Mouse (Mus musculus): ENCODE measurements around the gene Ephb4. TPM values are rescaled to one million over a fixed set of nuclear protein-coding genes. Genes with fewer than 3 reads are reported as not detected.
A peak's percentile ranks its signal among the peaks of the same experiment; 100 is the strongest.

Gene Ephb4
- polyA plus RNA-seq, 1 experiment: 10.4 TPM

GRCm38 (mm10) chr5:137333512-137334174, 16.3 kb upstream of the Ephb4 start, which contains the start of gene Slc12a9:
TSS of gene Slc12a9 (minus strand) at chr5:137333597.
- TF ChIP-seq CTCF (IDR thresholded peaks at IDR 0.05; ENCODE audit: borderline replicate concordance, control insufficient read depth, extremely low read depth, insufficient read depth, low read length, poor library complexity) (peak; percentile 78), POLR2A (IDR thresholded peaks at IDR 0.05; ENCODE audit: control insufficient read depth, extremely low read depth, insufficient read depth, low read length, poor library complexity) (peak; percentile 34)
- Histone ChIP-seq H3K27me3 (ENCODE audit: control insufficient read depth, insufficient read depth, low read length) (no peaks in the 10 kb centered on the region), H3K36me3 (ENCODE audit: control insufficient read depth, insufficient read depth, low read length) (no peaks in the 10 kb centered on the region), H3K4me3 (ENCODE audit: control insufficient read depth, insufficient read depth, low read length) (peak within 1 kb of the TSS; percentile 82), H3K4me1 (replicated peaks; ENCODE audit: control insufficient read depth, insufficient read depth, low read length) (peaks cover 18% of the 10 kb centered on the region), H3K27ac (ENCODE audit: control insufficient read depth, insufficient read depth, low read length) (no peak within 1 kb of the TSS)
- DNase-seq: peak; percentile 97
- WGBS: under 1% methylated on average over 44 of the region's 44 CpGs

- TF ChIP-seq CTCF (IDR thresholded peaks at IDR 0.05; ENCODE audit: borderline replicate concordance, control insufficient read depth, extremely low read depth, insufficient read depth, low read length, poor library complexity) (no peak), POLR2A (IDR thresholded peaks at IDR 0.05; ENCODE audit: control insufficient read depth, extremely low read depth, insufficient read depth, low read length, poor library complexity) (no peak)
- DNase-seq: no peak
- Histone ChIP-seq H3K36me3 (ENCODE audit: control insufficient read depth, insufficient read depth, low read length) (no peaks in the 10 kb centered on the region), H3K4me1 (replicated peaks; ENCODE audit: control insufficient read depth, insufficient read depth, low read length) (peaks cover 24% of the 10 kb centered on the region), H3K4me3 (ENCODE audit: control insufficient read depth, insufficient read depth, low read length) (no peak overlapping the region), H3K27ac (ENCODE audit: control insufficient read depth, insufficient read depth, low read length) (no peak overlapping the region), H3K27me3 (ENCODE audit: control insufficient read depth, insufficient read depth, low read length) (no peaks in the 10 kb centered on the region)
- 46% methylated on average over 10 of the region's 10 CpGs for WGBS
Measured at GRCm38 (mm10) chr5:137334317-137334716, 15.6 kb upstream of the Ephb4 start.

DNA sequence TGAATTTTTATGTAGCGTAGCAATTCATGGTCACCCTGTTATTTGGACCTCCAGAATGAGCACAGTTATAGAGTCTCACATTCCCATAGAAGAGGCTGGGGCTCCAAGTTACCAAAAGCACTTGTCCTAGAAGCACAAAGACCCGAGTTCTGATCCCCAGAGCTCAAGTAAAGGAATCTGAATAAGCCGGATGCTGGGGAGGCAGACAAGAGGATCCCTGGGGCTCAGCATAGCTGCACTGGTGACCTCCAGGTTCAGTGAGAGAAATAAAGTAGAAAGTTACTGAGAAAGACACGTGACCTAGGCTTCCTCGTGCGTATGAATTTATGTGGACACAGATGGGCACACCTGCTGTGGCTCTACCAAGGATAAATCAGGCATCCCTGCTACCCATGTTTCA, 14.8 kb upstream of the Ephb4 start:
- H3K4me3 ChIP-seq (ENCODE audit: control insufficient read depth, insufficient read depth, low read length): no peak overlapping the region
- TF ChIP-seq CTCF (IDR thresholded peaks at IDR 0.05; ENCODE audit: borderline replicate concordance, control insufficient read depth, extremely low read depth, insufficient read depth, low read length, poor library complexity) (no peak), POLR2A (IDR thresholded peaks at IDR 0.05; ENCODE audit: control insufficient read depth, extremely low read depth, insufficient read depth, low read length, poor library complexity) (no peak)
- no peak for DNase-seq
- 93% methylated on average over 6 of the region's 6 CpGs for WGBS
- no peak overlapping the region for H3K27ac ChIP-seq (ENCODE audit: control insufficient read depth, insufficient read depth, low read length)
- no peaks in the 10 kb centered on the region for H3K36me3 ChIP-seq (ENCODE audit: control insufficient read depth, insufficient read depth, low read length)
- peaks cover 25% of the 10 kb centered on the region for H3K4me1 ChIP-seq (replicated peaks; ENCODE audit: control insufficient read depth, insufficient read depth, low read length)
- H3K27me3 ChIP-seq (ENCODE audit: control insufficient read depth, insufficient read depth, low read length): no peaks in the 10 kb centered on the region

GRCm38 (mm10) chr5:137337190-137337589, 12.7 kb upstream of the Ephb4 start:
- no peaks in the 10 kb centered on the region for H3K36me3 ChIP-seq (ENCODE audit: control insufficient read depth, insufficient read depth, low read length)
- TF ChIP-seq CTCF (IDR thresholded peaks at IDR 0.05; ENCODE audit: borderline replicate concordance, control insufficient read depth, extremely low read depth, insufficient read depth, low read length, poor library complexity): no peak
- TF ChIP-seq POLR2A (IDR thresholded peaks at IDR 0.05; ENCODE audit: control insufficient read depth, extremely low read depth, insufficient read depth, low read length, poor library complexity): no peak
- H3K27me3 ChIP-seq (ENCODE audit: control insufficient read depth, insufficient read depth, low read length): no peaks in the 10 kb centered on the region
- 92% methylated on average over 8 of the region's 8 CpGs for WGBS
- no peak overlapping the region for H3K27ac ChIP-seq (ENCODE audit: control insufficient read depth, insufficient read depth, low read length)
- no peak overlapping the region for H3K4me3 ChIP-seq (ENCODE audit: control insufficient read depth, insufficient read depth, low read length)
- H3K4me1 ChIP-seq (replicated peaks; ENCODE audit: control insufficient read depth, insufficient read depth, low read length): peaks cover 22% of the 10 kb centered on the region
- DNase-seq: no peak

GRCm38 (mm10) chr5:137338256-137338655, 11.7 kb upstream of the Ephb4 start:
- under 1% methylated on average over 19 of the region's 19 CpGs for WGBS
- peak; percentile 83 for DNase-seq
- Histone ChIP-seq H3K36me3 (ENCODE audit: control insufficient read depth, insufficient read depth, low read length) (no peaks in the 10 kb centered on the region), H3K4me1 (replicated peaks; ENCODE audit: control insufficient read depth, insufficient read depth, low read length) (peaks cover 12% of the 10 kb centered on the region), H3K27ac (ENCODE audit: control insufficient read depth, insufficient read depth, low read length) (no peak overlapping the region), H3K4me3 (ENCODE audit: control insufficient read depth, insufficient read depth, low read length) (peak overlapping the region; percentile 37), H3K27me3 (ENCODE audit: control insufficient read depth, insufficient read depth, low read length) (no peaks in the 10 kb centered on the region)
- TF ChIP-seq CTCF (IDR thresholded peaks at IDR 0.05; ENCODE audit: borderline replicate concordance, control insufficient read depth, extremely low read depth, insufficient read depth, low read length, poor library complexity): no peak
- no peak for TF ChIP-seq POLR2A (IDR thresholded peaks at IDR 0.05; ENCODE audit: control insufficient read depth, extremely low read depth, insufficient read depth, low read length, poor library complexity)

- Histone ChIP-seq H3K27me3 (ENCODE audit: control insufficient read depth, insufficient read depth, low read length) (no peaks in the 10 kb centered on the region), H3K27ac (ENCODE audit: control insufficient read depth, insufficient read depth, low read length) (no peak overlapping the region), H3K4me3 (ENCODE audit: control insufficient read depth, insufficient read depth, low read length) (peak overlapping the region; percentile 37), H3K36me3 (ENCODE audit: control insufficient read depth, insufficient read depth, low read length) (no peaks in the 10 kb centered on the region), H3K4me1 (replicated peaks; ENCODE audit: control insufficient read depth, insufficient read depth, low read length) (peaks cover 10% of the 10 kb centered on the region)
- TF ChIP-seq POLR2A (IDR thresholded peaks at IDR 0.05; ENCODE audit: control insufficient read depth, extremely low read depth, insufficient read depth, low read length, poor library complexity) (no peak), CTCF (IDR thresholded peaks at IDR 0.05; ENCODE audit: borderline replicate concordance, control insufficient read depth, extremely low read depth, insufficient read depth, low read length, poor library complexity) (no peak)
- 4% methylated on average over 11 of the region's 11 CpGs for WGBS
- no peak for DNase-seq
Measured at GRCm38 (mm10) chr5:137338663-137339289, 11.1 kb upstream of the Ephb4 start.

Data from thymus, adult 2 months (tissue).